In genomic region chr2:130273732-130274131, GRCm38 (mm10) we compare ENCODE assay signal across 8 mouse cellular contexts. TPM values are rescaled to one million over a fixed set of nuclear protein-coding genes. Genes with fewer than 3 reads are reported as not detected.
DNase-seq lines count a peak whose midpoint lies in the region; ATAC-seq and TF ChIP-seq lines count a peak whose summit lies in the region.

No protein-coding gene starts in this region.

- H3K36me3 ChIP-seq in kidney, embryonic 16.5 days (ENCODE audit: insufficient read depth, low read length): peaks cover 34% of the 10 kb centered on the region
- H3K36me3 ChIP-seq in hindbrain, embryonic 10.5 days: peaks cover 37% of the 10 kb centered on the region
- peaks cover 6% of the 10 kb centered on the region; the same call in 1 of the 2 replicates for H3K36me3 ChIP-seq in lung, postnatal 0 days (ENCODE audit: insufficient read depth, low read length)

- TF ChIP-seq CTCF in lung, postnatal 0 days (IDR thresholded peaks at IDR 0.05): no peak

- peak overlapping the region; percentile 86 for H3K9ac ChIP-seq in kidney, embryonic 16.5 days (replicated peaks; ENCODE audit: low read length)
- peak overlapping the region; percentile 77 for H3K9ac ChIP-seq in lung, postnatal 0 days (replicated peaks; ENCODE audit: low read depth)

- no peaks in the 10 kb centered on the region for H3K27me3 ChIP-seq in kidney, embryonic 16.5 days (ENCODE audit: insufficient read depth, low read length)
- H3K27me3 ChIP-seq in hindbrain, embryonic 10.5 days (ENCODE audit: insufficient read depth, poor library complexity, severe bottlenecking): no peaks in the 10 kb centered on the region
- no peaks in the 10 kb centered on the region for H3K27me3 ChIP-seq in lung, postnatal 0 days (replicated peaks; ENCODE audit: insufficient read depth, low read length)

- 1% methylated on average over 14 of the region's 14 CpGs for WGBS in kidney, embryonic 16.5 days
- WGBS in hindbrain, embryonic 10.5 days: 3% methylated on average over 14 of the region's 14 CpGs
- under 1% methylated on average over 14 of the region's 14 CpGs for whole genome bisulfite sequencing in lung, postnatal 0 days

- H3K9me3 ChIP-seq in kidney, embryonic 16.5 days (ENCODE audit: low read length): no peaks in the 10 kb centered on the region
- no peaks in the 10 kb centered on the region for H3K9me3 ChIP-seq in hindbrain, embryonic 10.5 days
- no peaks in the 10 kb centered on the region for H3K9me3 ChIP-seq in lung, postnatal 0 days (ENCODE audit: low read length)

- TF ChIP-seq EP300 in lung, postnatal 0 days (IDR thresholded peaks at IDR 0.05): no peak

- ATAC-seq in kidney, embryonic 16.5 days (ENCODE audit: low FRiP score, low TSS enrichment): no peak; the same call in none of the 2 replicates
- ATAC-seq in lung, postnatal 0 days: peak; percentile 1; the same call in 1 of the 2 replicates

- peak overlapping the region; percentile 59 for H3K4me2 ChIP-seq in kidney, embryonic 16.5 days (replicated peaks; ENCODE audit: low read depth, low read length)
- H3K4me2 ChIP-seq in lung, postnatal 0 days (replicated peaks; ENCODE audit: low read depth, low read length): peak overlapping the region; percentile 82

- no peak for DNase-seq in kidney, postnatal 10 days
- peak; percentile 64 for DNase-seq in brain, adult 2 months (ENCODE audit: low read depth, low spot score)
- DNase-seq in hindbrain, embryonic 10.5 days (ENCODE audit: low spot score): no peak
- peak; percentile 30 for DNase-seq in lung, postnatal 0 days (ENCODE audit: low spot score)
- no peak for DNase-seq in cerebellum, postnatal 4 days (ENCODE audit: low spot score in 2 of 2)
- no peak for DNase-seq in spleen, postnatal 36 days (ENCODE audit: low spot score in 2 of 2)
- DNase-seq in cerebellum, postnatal 10 days: no peak

- peak overlapping the region; percentile 78; the same call in 1 of the 2 replicates for H3K27ac ChIP-seq in kidney, embryonic 16.5 days (ENCODE audit: low read length)
- H3K27ac ChIP-seq in hindbrain, embryonic 10.5 days: peak overlapping the region; percentile 97
- peak overlapping the region; percentile 34 for H3K27ac ChIP-seq in lung, postnatal 0 days (ENCODE audit: low read length)

- peak overlapping the region; percentile 90 for H3K4me3 ChIP-seq in kidney, embryonic 16.5 days (ENCODE audit: low read length)
- peak overlapping the region; percentile 93 for H3K4me3 ChIP-seq in hindbrain, embryonic 10.5 days
- peak overlapping the region; percentile 72 for H3K4me3 ChIP-seq in lung, postnatal 0 days (ENCODE audit: low read depth, low read length)

- peaks cover 28% of the 10 kb centered on the region for H3K4me1 ChIP-seq in kidney, embryonic 16.5 days (ENCODE audit: insufficient read depth, low read length)
- peaks cover 29% of the 10 kb centered on the region for H3K4me1 ChIP-seq in hindbrain, embryonic 10.5 days (replicated peaks)
- H3K4me1 ChIP-seq in lung, postnatal 0 days (ENCODE audit: insufficient read depth, low read depth, low read length): peaks cover 7% of the 10 kb centered on the region; the same call in 1 of the 2 replicates

RNA-seq across cellular contexts. Expression of gene Nop56, which starts 0.5 kb away (rescaled TPM):
- polyA plus RNA-seq in kidney, embryonic 16.5 days (2015; fragmentation: Nextera tagmentation; extraction: Ambion mirVana): 310 and 313 TPM in 2 replicates
- 297 and 412 TPM in 2 replicates for polyA plus RNA-seq in hindbrain, embryonic 10.5 days (2016; fragmentation: Nextera tagmentation; extraction: Ambion mirVana)
- 56.1 and 63.8 TPM in 2 replicates for polyA plus RNA-seq in lung, postnatal 0 days (2015; fragmentation: Nextera tagmentation; extraction: Ambion mirVana)

RNA-seq across cellular contexts. Expression of gene Idh3b, which starts 10.6 kb away (rescaled TPM):
- 227 and 246 TPM in 2 replicates for polyA plus RNA-seq in kidney, embryonic 16.5 days (2015; fragmentation: Nextera tagmentation; extraction: Ambion mirVana)
- 126 and 130 TPM in 2 replicates for polyA plus RNA-seq in hindbrain, embryonic 10.5 days (2016; fragmentation: Nextera tagmentation; extraction: Ambion mirVana)
- polyA plus RNA-seq in lung, postnatal 0 days (2015; fragmentation: Nextera tagmentation; extraction: Ambion mirVana): 97.9 and 100 TPM in 2 replicates

RNA-seq across cellular contexts. Expression of gene Ebf4, which starts 21.2 kb away (rescaled TPM):
- polyA plus RNA-seq in kidney, embryonic 16.5 days (2015; fragmentation: Nextera tagmentation; extraction: Ambion mirVana): 2.1 and 2.3 TPM in 2 replicates
- polyA plus RNA-seq in hindbrain, embryonic 10.5 days (2016; fragmentation: Nextera tagmentation; extraction: Ambion mirVana): 0.95 and 0.98 TPM in 2 replicates
- 0.80 and 0.88 TPM in 2 replicates for polyA plus RNA-seq in lung, postnatal 0 days (2015; fragmentation: Nextera tagmentation; extraction: Ambion mirVana)

Comparison
In these comparisons a context has a peak if more than half of its experiments do, and no peak if none do; other contexts are left out.
1. H3K27ac ChIP-seq: peak in every context shown above with its lines; median percentile 97 in hindbrain, embryonic 10.5 days; 78 in kidney, embryonic 16.5 days; 34 in lung, postnatal 0 days.
2. DNase-seq: peak in brain, adult 2 months (single experiment) and lung, postnatal 0 days (single experiment); none in kidney, postnatal 10 days (single experiment), hindbrain, embryonic 10.5 days (single experiment), cerebellum, postnatal 4 days (0 of 2), spleen, postnatal 36 days (0 of 2) and cerebellum, postnatal 10 days (0 of 2).
3. Peak in every context shown above with its lines, with median percentiles within 50 percentile points of each other: H3K4me3 ChIP-seq.